Mouse (Mus musculus) spleen, adult 2 months (tissue): Measurements from ENCODE around the gene Spag16.

ENCODE experiments used
- CTCF ChIP-seq: fragments of 200-500 bp; IDR thresholded peaks from 2 replicates; pipeline ENCODE4 v1.5.1; 2011; ENCODE audit warnings: mild to moderate bottlenecking, inconsistent platforms; ENCODE audit not compliant: insufficient read depth, insufficient read length, insufficient replicate concordance; ENCODE audit errors: extremely low read depth
- POLR2A ChIP-seq: fragments of 200-500 bp; IDR thresholded peaks from 2 replicates; pipeline ENCODE4 v1.6.1; 2011; ENCODE audit warnings: low read depth, low read length, inconsistent platforms

GRCm38 (mm10) chr1:70165343-70166158 lies 338.8 kb downstream of the Spag16 start:
- TF ChIP-seq CTCF (no peak), POLR2A (no peak)
